8 mouse cellular contexts compared by ENCODE assay signal in genomic region chr19:12517671-12518540, GRCm38 (mm10). TPM values are rescaled to one million over a fixed set of nuclear protein-coding genes. Genes with fewer than 3 reads are reported as not detected.
DNase-seq lines count a peak whose midpoint lies in the region; ATAC-seq lines count a peak whose summit lies in the region.

No protein-coding gene starts in this region.

- H3K36me3 ChIP-seq in hindbrain, embryonic 14.5 days (replicated peaks; ENCODE audit: control insufficient read depth, insufficient read depth): no peaks in the 10 kb centered on the region

- DNase-seq in Muller cell, postnatal 12 days (ENCODE audit: inconsistent ontology term): peak; percentile 79
- DNase-seq in cerebellum, adult 9-10 months: peak; percentile 68
- DNase-seq in frontal cortex, postnatal 14 days (ENCODE audit: low spot score in 2 of 2): peak; percentile 35 to 58
- peak; percentile 83 for DNase-seq in hindbrain, embryonic 14.5 days (ENCODE audit: low spot score)
- peak; percentile 44 to 53 for DNase-seq in layer of hippocampus, postnatal 25 days (ENCODE audit: extremely low spot score in 1 of 2, low spot score in 1 of 2)
- DNase-seq in lung, postnatal 14 days: peak; percentile 59
- DNase-seq in retina, embryonic 14.5 days (ENCODE audit: low spot score): peak; percentile 83
- DNase-seq in thymus, postnatal 4 days: peak; percentile 60

- WGBS in hindbrain, embryonic 14.5 days: 1% methylated on average over 16 of the region's 16 CpGs

- peak overlapping the region; percentile 67 for H3K27ac ChIP-seq in hindbrain, embryonic 14.5 days

- peak overlapping the region; percentile 77 for H3K9ac ChIP-seq in hindbrain, embryonic 14.5 days

- no peaks in the 10 kb centered on the region for H3K27me3 ChIP-seq in hindbrain, embryonic 14.5 days (ENCODE audit: control insufficient read depth, insufficient read depth, low read length)

- peak; percentile 87 for ATAC-seq in hindbrain, embryonic 14.5 days (ENCODE audit: low FRiP score)

- no peaks in the 10 kb centered on the region for H3K9me3 ChIP-seq in hindbrain, embryonic 14.5 days (ENCODE audit: control insufficient read depth, low read length)

- no peaks in the 10 kb centered on the region for H3K4me1 ChIP-seq in hindbrain, embryonic 14.5 days (replicated peaks; ENCODE audit: control insufficient read depth, insufficient read depth, low read length)

- H3K4me3 ChIP-seq in hindbrain, embryonic 14.5 days (replicated peaks; ENCODE audit: low read length): peak overlapping the region; percentile 48

- H3K4me2 ChIP-seq in hindbrain, embryonic 14.5 days (replicated peaks): peak overlapping the region; percentile 68

RNA-seq across cellular contexts. Expression of gene Dtx4, which starts 16.7 kb away (rescaled TPM):
- 44.1 and 50.6 TPM in 2 replicates for polyA plus RNA-seq in hindbrain, embryonic 14.5 days (2014; fragmentation: Nextera tagmentation; extraction: Ambion mirVana)
- 10 to 100 TPM; 32.8 to 34.8 TPM for total RNA-seq in layer of hippocampus, postnatal 25 days (2021)

RNA-seq across cellular contexts. Expression of gene Fam111a, which starts 27.6 kb away (rescaled TPM):
- 7.1 and 7.5 TPM in 2 replicates for polyA plus RNA-seq in hindbrain, embryonic 14.5 days (2014; fragmentation: Nextera tagmentation; extraction: Ambion mirVana)
- 1 to 10 TPM; 1.3 to 2.0 TPM for total RNA-seq in layer of hippocampus, postnatal 25 days (2021)

RNA-seq across cellular contexts. Expression of gene Mpeg1, which starts 57.3 kb away (rescaled TPM):
- polyA plus RNA-seq in hindbrain, embryonic 14.5 days (2014; fragmentation: Nextera tagmentation; extraction: Ambion mirVana): 0.91 and 1.3 TPM in 2 replicates
- 1 to 10 TPM; 8.1 to 9.5 TPM for total RNA-seq in layer of hippocampus, postnatal 25 days (2021)

Comparison
In these comparisons a context has a peak if more than half of its experiments do, and no peak if none do; other contexts are left out.
1. Peak in every context shown above with its lines: DNase-seq, ATAC-seq, H3K4me3 ChIP-seq and H3K27ac ChIP-seq.